Mouse (Mus musculus) E14TG2a.4 (cell line): ENCODE results near the gene Slc25a54.

Experiments used
- CTCF ChIP-seq: conservative IDR thresholded peaks from 2 replicates; pipeline ENCODE4 v1.5.1; 2014; ENCODE audit warnings: low read length
- NANOG ChIP-seq: IDR thresholded peaks from 2 replicates; pipeline ENCODE4 v1.6.1; 2014; ENCODE audit warnings: borderline replicate concordance, low read length, mixed read lengths
- POU5F1 ChIP-seq: IDR thresholded peaks from 2 replicates; pipeline ENCODE4 v1.6.1; 2014; ENCODE audit warnings: low read length, borderline replicate concordance

DNA sequence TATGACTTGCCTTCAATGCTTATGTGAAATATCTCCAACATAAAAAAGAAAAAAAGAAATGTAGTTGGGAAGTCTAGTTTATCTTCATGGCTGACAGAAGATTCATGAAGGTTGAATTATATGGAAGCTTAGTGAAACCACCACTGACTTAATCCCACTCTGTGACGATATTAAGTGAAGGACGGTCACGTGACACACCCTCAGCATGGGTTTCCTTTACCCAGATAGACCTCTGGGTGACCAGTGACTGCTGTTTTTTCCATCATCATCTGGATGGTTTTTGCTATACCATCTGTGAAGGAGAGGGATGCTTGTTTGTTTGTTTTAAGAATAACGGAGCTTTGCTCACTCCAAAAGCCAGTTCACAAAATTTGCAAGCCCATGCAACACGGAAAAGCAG, 39.3 kb downstream of the Slc25a54 start:
- TF ChIP-seq CTCF (no peak), POU5F1 (no peak), NANOG (no peak)
